Mouse (Mus musculus) forebrain, embryonic 13.5 days (tissue): ENCODE results near the gene Uqcc1. TPM values are rescaled to one million over a fixed set of nuclear protein-coding genes. Genes with fewer than 3 reads are reported as not detected.

ENCODE experiments used
- ATAC-seq: fragments of 200-750 bp; cut with Nextera tagmentation; 2 replicates; pipeline ENCODE4 v1.8.0; 2017
- H3K27ac ChIP-seq: fragments of 300-500 bp; sonication (generic); 2 replicates; pipeline ENCODE4 v1.5.1; 2015; ENCODE audit warnings: inconsistent platforms, mild to moderate bottlenecking, moderate library complexity
- H3K27me3 ChIP-seq: fragments of 300-500 bp; sonication (generic); 2 replicates; pipeline ENCODE4 v1.6.1; 2015; ENCODE audit warnings: mild to moderate bottlenecking, inconsistent platforms
- H3K36me3 ChIP-seq: fragments of 300-500 bp; sonication (generic); 2 replicates; pipeline ENCODE4 v1.6.1; 2015; ENCODE audit warnings: mild to moderate bottlenecking, inconsistent platforms; ENCODE audit not compliant: poor library complexity, severe bottlenecking
- H3K4me1 ChIP-seq: fragments of 300-500 bp; sonication (generic); 2 replicates; pipeline ENCODE4 v1.6.1; 2015; ENCODE audit warnings: inconsistent platforms
- H3K4me2 ChIP-seq: fragments of 300-500 bp; sonication (generic); 2 replicates; pipeline ENCODE4 v1.6.1; 2015; ENCODE audit warnings: inconsistent platforms, mild to moderate bottlenecking, moderate library complexity
- H3K4me3 ChIP-seq: fragments of 300-500 bp; sonication (generic); 2 replicates; pipeline ENCODE4 v1.5.1; 2015; ENCODE audit warnings: mild to moderate bottlenecking, inconsistent platforms
- H3K9ac ChIP-seq: fragments of 300-500 bp; sonication (generic); 2 replicates; pipeline ENCODE4 v1.6.1; 2015; ENCODE audit warnings: mild to moderate bottlenecking, inconsistent platforms
- H3K9me3 ChIP-seq: fragments of 300-500 bp; sonication (generic); replicated peaks from 2 replicates; pipeline ENCODE4 v1.6.1; 2016; ENCODE audit warnings: inconsistent platforms
- WGBS: fragments of 180-500 bp; shearing (Covaris S2); methylation state at CpG from one replicate; pipeline ENCODE4 v1.1.7; 2015; 5-methylcytosine and 5-hydroxymethylcytosine counted together
- polyA plus RNA-seq: library from polyadenylated mRNA; unstranded; fragments of >200 nt; fragmentation: Nextera tagmentation; extraction: Ambion mirVana; gene quantifications from 2 replicates; pipeline ENCODE4 v1.2.1, GENCODE M21; 2015

Uqcc1 gene
- polyA plus RNA-seq: 69.9 and 73.5 TPM in 2 replicates

- under 1% methylated on average over 38 of the region's 38 CpGs for WGBS
- peak; percentile 97 for ATAC-seq
These were observed at the start of gene Uqcc1 for GRCm38 (mm10) chr2:155929531-155930442. Uqcc1 (minus strand) TSS chr2:155930310.

GRCm38 (mm10) chr2:155979328-155979991 is 49.4 kb upstream of the Uqcc1 start:
- H3K4me1 ChIP-seq: no peaks in the 10 kb centered on the region
- H3K9ac ChIP-seq: no peak overlapping the region
- no peak overlapping the region for H3K4me2 ChIP-seq
- H3K27ac ChIP-seq: no peak overlapping the region
- no peaks in the 10 kb centered on the region for H3K27me3 ChIP-seq
- 89% methylated on average over 5 of the region's 5 CpGs for WGBS
- no peak overlapping the region for H3K4me3 ChIP-seq
- ATAC-seq: no peak
- H3K36me3 ChIP-seq: peaks cover 96% of the 10 kb centered on the region
- H3K9me3 ChIP-seq: no peaks in the 10 kb centered on the region

More at GRCm38 (mm10) chr2:155929531-155930442, at the start of gene Uqcc1:
- Histone ChIP-seq H3K4me1 (peaks cover 21% of the 10 kb centered on the region), H3K36me3 (peaks cover 6% of the 10 kb centered on the region; the same call in 1 of the 2 replicates), H3K4me3 (peak within 1 kb of the TSS; percentile 70), H3K9me3 (no peaks in the 10 kb centered on the region), H3K27ac (peak within 1 kb of the TSS; percentile 84), H3K27me3 (no peaks in the 10 kb centered on the region), H3K4me2 (peak within 1 kb of the TSS; percentile 76), H3K9ac (peak within 1 kb of the TSS; percentile 73)

- H3K36me3 ChIP-seq: peaks cover 94% of the 10 kb centered on the region
- WGBS: 81% methylated on average over 14 of the region's 14 CpGs
- no peak overlapping the region for H3K4me2 ChIP-seq
These were observed 44.1 kb upstream of the Uqcc1 start for GRCm38 (mm10) chr2:155974087-155974731.

GRCm38 (mm10) chr2:155973348-155973747 is 43.2 kb upstream of the Uqcc1 start:
- H3K9ac ChIP-seq: no peak overlapping the region
- H3K4me2 ChIP-seq: no peak overlapping the region
- H3K27ac ChIP-seq: no peak overlapping the region
- no peaks in the 10 kb centered on the region for H3K9me3 ChIP-seq
- no peaks in the 10 kb centered on the region for H3K27me3 ChIP-seq
- H3K4me3 ChIP-seq: no peak overlapping the region
- H3K36me3 ChIP-seq: peaks cover 94% of the 10 kb centered on the region
- no peaks in the 10 kb centered on the region for H3K4me1 ChIP-seq
- WGBS: 87% methylated on average over 6 of the region's 6 CpGs
- ATAC-seq: no peak

More at GRCm38 (mm10) chr2:155974087-155974731, 44.1 kb upstream of the Uqcc1 start:
- Histone ChIP-seq H3K9ac (no peak overlapping the region), H3K9me3 (no peaks in the 10 kb centered on the region), H3K4me3 (no peak overlapping the region), H3K27me3 (no peaks in the 10 kb centered on the region), H3K27ac (no peak overlapping the region), H3K4me1 (no peaks in the 10 kb centered on the region)
- ATAC-seq: no peak

GRCm38 (mm10) chr2:155962991-155963390 is 32.9 kb upstream of the Uqcc1 start:
- Histone ChIP-seq H3K9ac (no peak overlapping the region), H3K4me3 (no peak overlapping the region), H3K4me2 (no peak overlapping the region), H3K4me1 (peaks cover 3% of the 10 kb centered on the region; the same call in 1 of the 2 replicates), H3K36me3 (peaks cover 61% of the 10 kb centered on the region), H3K27ac (no peak overlapping the region), H3K9me3 (no peaks in the 10 kb centered on the region), H3K27me3 (no peaks in the 10 kb centered on the region)
- 47% methylated on average over 1 of the region's 1 CpGs for WGBS
- ATAC-seq: no peak

- H3K4me1 ChIP-seq: peaks cover 13% of the 10 kb centered on the region
- H3K36me3 ChIP-seq: peaks cover 50% of the 10 kb centered on the region
- H3K27ac ChIP-seq: no peak overlapping the region
- no peak overlapping the region for H3K4me2 ChIP-seq
- no peaks in the 10 kb centered on the region for H3K9me3 ChIP-seq
- WGBS: 80% methylated on average over 10 of the region's 10 CpGs
- H3K9ac ChIP-seq: no peak overlapping the region
- H3K4me3 ChIP-seq: no peak overlapping the region
- no peaks in the 10 kb centered on the region for H3K27me3 ChIP-seq
- ATAC-seq: no peak
These were observed 31.8 kb upstream of the Uqcc1 start for GRCm38 (mm10) chr2:155961862-155962261.

- no peak overlapping the region for H3K9ac ChIP-seq
- H3K9me3 ChIP-seq: no peaks in the 10 kb centered on the region
- ATAC-seq: no peak
- H3K4me3 ChIP-seq: no peak overlapping the region
- H3K4me1 ChIP-seq: peaks cover 13% of the 10 kb centered on the region
- H3K36me3 ChIP-seq: peaks cover 32% of the 10 kb centered on the region
- no peaks in the 10 kb centered on the region for H3K27me3 ChIP-seq
- 93% methylated on average over 5 of the region's 5 CpGs for WGBS
- no peak overlapping the region for H3K4me2 ChIP-seq
- H3K27ac ChIP-seq: no peak overlapping the region
These were observed 29.9 kb upstream of the Uqcc1 start for GRCm38 (mm10) chr2:155959981-155960380.

- peak; percentile 98 for ATAC-seq
- Histone ChIP-seq H3K9me3 (no peaks in the 10 kb centered on the region), H3K9ac (peak within 1 kb of the TSS; percentile 97), H3K4me2 (peak within 1 kb of the TSS; percentile 73), H3K36me3 (no peaks in the 10 kb centered on the region), H3K27me3 (peaks cover 5% of the 10 kb centered on the region; the same call in 1 of the 2 replicates), H3K27ac (peak within 1 kb of the TSS; percentile 88), H3K4me3 (peak within 1 kb of the TSS; percentile 92), H3K4me1 (peaks cover 10% of the 10 kb centered on the region)
- under 1% methylated on average over 57 of the region's 59 CpGs for WGBS
These were observed 26.3 kb upstream of the Uqcc1 start, which contains the start of gene Cep250 for GRCm38 (mm10) chr2:155956134-155957059. Cep250 (plus strand) TSS chr2:155956458.

GRCm38 (mm10) chr2:155952006-155952405 is 21.9 kb upstream of the Uqcc1 start:
- H3K9ac ChIP-seq: no peak overlapping the region
- H3K36me3 ChIP-seq: no peaks in the 10 kb centered on the region
- H3K4me2 ChIP-seq: no peak overlapping the region
- H3K4me3 ChIP-seq: no peak overlapping the region
- H3K9me3 ChIP-seq: no peaks in the 10 kb centered on the region
- peaks cover 19% of the 10 kb centered on the region for H3K4me1 ChIP-seq
- H3K27me3 ChIP-seq: peaks cover 5% of the 10 kb centered on the region; the same call in 1 of the 2 replicates
- no peak for ATAC-seq
- H3K27ac ChIP-seq: no peak overlapping the region

- Histone ChIP-seq H3K9me3 (no peaks in the 10 kb centered on the region), H3K4me3 (no peak overlapping the region), H3K36me3 (no peaks in the 10 kb centered on the region), H3K27me3 (peaks cover 5% of the 10 kb centered on the region; the same call in 1 of the 2 replicates), H3K9ac (no peak overlapping the region), H3K27ac (no peak overlapping the region), H3K4me1 (peaks cover 30% of the 10 kb centered on the region), H3K4me2 (no peak overlapping the region)
- 28% methylated on average over 6 of the region's 6 CpGs for WGBS
- ATAC-seq: no peak
These were observed 19.3 kb upstream of the Uqcc1 start for GRCm38 (mm10) chr2:155949362-155949761.

GRCm38 (mm10) chr2:155947390-155948002 is 17.4 kb upstream of the Uqcc1 start:
- Histone ChIP-seq H3K36me3 (no peaks in the 10 kb centered on the region), H3K9ac (no peak overlapping the region), H3K27ac (no peak overlapping the region), H3K4me2 (no peak overlapping the region), H3K4me3 (no peak overlapping the region), H3K4me1 (peaks cover 45% of the 10 kb centered on the region), H3K27me3 (no peaks in the 10 kb centered on the region), H3K9me3 (no peaks in the 10 kb centered on the region)
- no peak for ATAC-seq
- 58% methylated on average over 5 of the region's 5 CpGs for WGBS
